Mouse (Mus musculus): Measurements from ENCODE around the gene Vmn2r63. TPM values are rescaled to one million over a fixed set of nuclear protein-coding genes. Genes with fewer than 3 reads are reported as not detected.
"Not testable (repeated sequence)": the region's sequence is repeated elsewhere in the genome, so short reads cannot be mapped to it uniquely, and the experiment has no call there.

Vmn2r63 gene
- total RNA-seq (2014; rRNA removed) (not detected in 2 replicates), polyA plus RNA-seq (2012; rRNA removed) (not detected in 2 replicates)

- not testable (repeated sequence) for H3K9ac ChIP-seq (ENCODE audit: low read depth, low read length); H3K4me3 ChIP-seq (ENCODE audit: insufficient read depth, low read depth, low read length); H3K79me2 ChIP-seq (ENCODE audit: control insufficient read depth, insufficient read depth, low read length); H3K27me3 ChIP-seq (ENCODE audit: control insufficient read depth, insufficient read depth, low read length); H3K4me1 ChIP-seq (ENCODE audit: control insufficient read depth, insufficient read depth, low read length); H3K36me3 ChIP-seq (ENCODE audit: control insufficient read depth, insufficient read depth, low read length); H3K27ac ChIP-seq (replicated peaks; ENCODE audit: insufficient read depth, low read depth, low read length); DNase-seq (ENCODE audit: extremely low read depth, low read depth, low spot score)
Measured at GRCm38 (mm10) chr7:42933722-42934121, at the start of gene Vmn2r63. Gene Vmn2r63, minus strand, starts transcription at chr7:42933822.

- H3K9ac ChIP-seq (ENCODE audit: low read depth, low read length), result no peak overlapping the region
- no peaks in the 10 kb centered on the region for H3K36me3 ChIP-seq (ENCODE audit: control insufficient read depth, insufficient read depth, low read length)
- TF ChIP-seq POLR2A (IDR thresholded peaks at IDR 0.05; ENCODE audit: extremely low read depth, insufficient read depth, low read length) (no peak), CTCF (IDR thresholded peaks at IDR 0.05; ENCODE audit: low read depth, low read length) (no peak)
- no peaks in the 10 kb centered on the region for H3K4me1 ChIP-seq (ENCODE audit: control insufficient read depth, insufficient read depth, low read length)
- no peaks in the 10 kb centered on the region for H3K79me2 ChIP-seq (ENCODE audit: control insufficient read depth, insufficient read depth, low read length)
- H3K27me3 ChIP-seq (ENCODE audit: control insufficient read depth, insufficient read depth, low read length), result no peaks in the 10 kb centered on the region
- H3K27ac ChIP-seq (replicated peaks; ENCODE audit: insufficient read depth, low read depth, low read length), result no peak overlapping the region
- WGBS, result 89% methylated on average over 10 of the region's 10 CpGs
- no peak overlapping the region for H3K4me3 ChIP-seq (ENCODE audit: insufficient read depth, low read depth, low read length)
- no peak for DNase-seq (ENCODE audit: extremely low read depth, low read depth, low spot score)
Measured at GRCm38 (mm10) chr7:42980739-42981138, 47.1 kb upstream of the Vmn2r63 start.

- no peak for TF ChIP-seq POLR2A (IDR thresholded peaks at IDR 0.05; ENCODE audit: extremely low read depth, insufficient read depth, low read length)
- TF ChIP-seq CTCF (IDR thresholded peaks at IDR 0.05; ENCODE audit: low read depth, low read length), result no peak
- Histone ChIP-seq H3K9ac (ENCODE audit: low read depth, low read length) (no peak overlapping the region), H3K79me2 (ENCODE audit: control insufficient read depth, insufficient read depth, low read length) (no peaks in the 10 kb centered on the region), H3K4me1 (ENCODE audit: control insufficient read depth, insufficient read depth, low read length) (no peaks in the 10 kb centered on the region), H3K27ac (replicated peaks; ENCODE audit: insufficient read depth, low read depth, low read length) (no peak overlapping the region), H3K27me3 (ENCODE audit: control insufficient read depth, insufficient read depth, low read length) (no peaks in the 10 kb centered on the region), H3K4me3 (ENCODE audit: insufficient read depth, low read depth, low read length) (no peak overlapping the region), H3K36me3 (ENCODE audit: control insufficient read depth, insufficient read depth, low read length) (no peaks in the 10 kb centered on the region)
- peak; percentile 21 for DNase-seq (ENCODE audit: extremely low read depth, low read depth, low spot score)
- 78% methylated on average over 11 of the region's 11 CpGs for WGBS
Measured at GRCm38 (mm10) chr7:42980098-42980497, 46.5 kb upstream of the Vmn2r63 start.

DNA sequence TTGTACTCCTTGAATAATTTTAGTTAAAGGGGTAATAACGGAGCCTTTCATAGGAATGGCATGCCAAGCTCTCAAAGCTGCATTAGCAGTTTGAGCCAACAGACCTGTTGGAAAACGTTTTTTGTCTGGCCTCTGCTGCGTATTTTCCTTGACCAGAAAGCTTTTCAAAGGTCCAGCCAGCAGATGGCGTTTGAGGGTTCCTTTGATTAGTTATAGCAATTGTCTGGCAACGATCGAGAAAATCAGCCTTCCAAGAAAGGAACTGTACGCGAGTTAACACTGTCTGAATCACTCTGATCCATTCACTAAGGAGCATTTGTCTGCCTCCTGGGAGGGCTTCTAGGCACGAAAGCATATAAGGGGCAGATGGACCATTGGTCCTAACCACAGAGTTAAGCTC is 31.6 kb upstream of the Vmn2r63 start:
- H3K9ac ChIP-seq (ENCODE audit: low read depth, low read length), result no peak overlapping the region
- TF ChIP-seq POLR2A (IDR thresholded peaks at IDR 0.05; ENCODE audit: extremely low read depth, insufficient read depth, low read length), result no peak
- no peak for TF ChIP-seq CTCF (IDR thresholded peaks at IDR 0.05; ENCODE audit: low read depth, low read length)
- no peak overlapping the region for H3K4me3 ChIP-seq (ENCODE audit: insufficient read depth, low read depth, low read length)
- no peak for DNase-seq (ENCODE audit: extremely low read depth, low read depth, low spot score)
- H3K27ac ChIP-seq (replicated peaks; ENCODE audit: insufficient read depth, low read depth, low read length), result no peak overlapping the region
- H3K36me3 ChIP-seq (ENCODE audit: control insufficient read depth, insufficient read depth, low read length), result no peaks in the 10 kb centered on the region
- WGBS, result 63% methylated on average over 9 of the region's 9 CpGs
- no peaks in the 10 kb centered on the region for H3K27me3 ChIP-seq (ENCODE audit: control insufficient read depth, insufficient read depth, low read length)
- no peaks in the 10 kb centered on the region for H3K79me2 ChIP-seq (ENCODE audit: control insufficient read depth, insufficient read depth, low read length)
- no peaks in the 10 kb centered on the region for H3K4me1 ChIP-seq (ENCODE audit: control insufficient read depth, insufficient read depth, low read length)

GRCm38 (mm10) chr7:42898067-42898466 is 35.6 kb downstream of the Vmn2r63 start:
- not testable (repeated sequence) for H3K9ac ChIP-seq (ENCODE audit: low read depth, low read length); H3K27ac ChIP-seq (replicated peaks; ENCODE audit: insufficient read depth, low read depth, low read length); H3K4me3 ChIP-seq (ENCODE audit: insufficient read depth, low read depth, low read length); H3K4me1 ChIP-seq (ENCODE audit: control insufficient read depth, insufficient read depth, low read length); DNase-seq (ENCODE audit: extremely low read depth, low read depth, low spot score); H3K27me3 ChIP-seq (ENCODE audit: control insufficient read depth, insufficient read depth, low read length); H3K36me3 ChIP-seq (ENCODE audit: control insufficient read depth, insufficient read depth, low read length); H3K79me2 ChIP-seq (ENCODE audit: control insufficient read depth, insufficient read depth, low read length)
- 85% methylated on average over 2 of the region's 2 CpGs for WGBS

- Histone ChIP-seq H3K36me3 (ENCODE audit: control insufficient read depth, insufficient read depth, low read length) (no peaks in the 10 kb centered on the region), H3K4me1 (ENCODE audit: control insufficient read depth, insufficient read depth, low read length) (no peaks in the 10 kb centered on the region), H3K27me3 (ENCODE audit: control insufficient read depth, insufficient read depth, low read length) (0 out of 2 replicates have a peak, but pooled peaks cover 2% of the 10 kb centered on the region), H3K9ac (ENCODE audit: low read depth, low read length) (no peak overlapping the region), H3K4me3 (ENCODE audit: insufficient read depth, low read depth, low read length) (no peak overlapping the region), H3K79me2 (ENCODE audit: control insufficient read depth, insufficient read depth, low read length) (no peaks in the 10 kb centered on the region), H3K27ac (replicated peaks; ENCODE audit: insufficient read depth, low read depth, low read length) (no peak overlapping the region)
- 37% methylated on average over 23 of the region's 23 CpGs for WGBS
- DNase-seq (ENCODE audit: extremely low read depth, low read depth, low spot score), result no peak
- no peak for TF ChIP-seq CTCF (IDR thresholded peaks at IDR 0.05; ENCODE audit: low read depth, low read length)
- no peak for TF ChIP-seq POLR2A (IDR thresholded peaks at IDR 0.05; ENCODE audit: extremely low read depth, insufficient read depth, low read length)
Measured at GRCm38 (mm10) chr7:42878090-42878489, 55.5 kb downstream of the Vmn2r63 start.

GRCm38 (mm10) chr7:42866801-42867458 is 66.7 kb downstream of the Vmn2r63 start, which contains the start of gene Gm2381:
Gene Gm2381, minus strand, starts transcription at chr7:42867234.
- 74% methylated on average over 8 of the region's 8 CpGs for WGBS
- not testable (repeated sequence) for H3K79me2 ChIP-seq (ENCODE audit: control insufficient read depth, insufficient read depth, low read length); H3K4me1 ChIP-seq (ENCODE audit: control insufficient read depth, insufficient read depth, low read length); H3K9ac ChIP-seq (ENCODE audit: low read depth, low read length); DNase-seq (ENCODE audit: extremely low read depth, low read depth, low spot score); H3K36me3 ChIP-seq (ENCODE audit: control insufficient read depth, insufficient read depth, low read length); H3K27me3 ChIP-seq (ENCODE audit: control insufficient read depth, insufficient read depth, low read length); H3K4me3 ChIP-seq (ENCODE audit: insufficient read depth, low read depth, low read length); H3K27ac ChIP-seq (replicated peaks; ENCODE audit: insufficient read depth, low read depth, low read length)
